Mouse (Mus musculus): ENCODE measurements around the gene Gm4737.
"Not testable (repeated sequence)": the region's sequence is repeated elsewhere in the genome, so short reads cannot be mapped to it uniquely, and the experiment has no call there.

Gm4737 gene

GRCm38 (mm10) chr16:46154832-46155231, at the start of gene Gm4737:
Gm4737 (minus strand) TSS chr16:46155077.
- in situ Hi-C loops (cut with MboI; ENCODE audit: low pct_unique_long_range_greater_than_20kb in 1 of 2, low sequenced_read_pairs in 2 of 2, unreplicated experiment in 1 of 2) = not testable (repeated sequence)

- in situ Hi-C loops (cut with MboI; ENCODE audit: low pct_unique_long_range_greater_than_20kb in 1 of 2, low sequenced_read_pairs in 2 of 2, unreplicated experiment in 1 of 2) = no loop called here
Measured at GRCm38 (mm10) chr16:46195792-46196191, 40.9 kb upstream of the Gm4737 start.

DNA sequence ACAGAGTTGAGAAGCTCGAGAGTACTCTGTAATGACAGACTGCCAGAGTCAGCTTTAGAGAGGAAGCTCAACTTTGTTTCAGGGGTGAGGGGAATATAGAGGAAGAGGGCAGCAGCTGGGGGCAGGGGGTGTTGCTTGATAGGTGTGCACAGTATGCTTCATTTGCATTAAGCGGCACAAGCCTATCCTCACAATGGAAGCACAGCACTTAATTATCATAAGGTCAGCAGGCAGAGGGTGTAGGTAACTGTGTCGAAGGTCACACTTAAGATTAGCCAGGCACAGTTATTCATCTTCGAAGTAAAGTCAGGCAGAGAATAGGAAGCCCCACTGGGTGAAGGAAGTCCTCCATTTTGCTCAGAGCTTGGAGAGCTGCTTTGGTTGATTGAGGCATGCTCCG, 28.2 kb upstream of the Gm4737 start:
- in situ Hi-C loops (cut with MboI; ENCODE audit: low pct_unique_long_range_greater_than_20kb in 1 of 2, low sequenced_read_pairs in 2 of 2, unreplicated experiment in 1 of 2) = no loop called here

GRCm38 (mm10) chr16:46178121-46178801, 23.4 kb upstream of the Gm4737 start:
- in situ Hi-C loops (cut with MboI; ENCODE audit: low pct_unique_long_range_greater_than_20kb in 1 of 2, low sequenced_read_pairs in 2 of 2, unreplicated experiment in 1 of 2) = no loop called here

GRCm38 (mm10) chr16:46173039-46173438, 18.2 kb upstream of the Gm4737 start:
- in situ Hi-C loops (cut with MboI; ENCODE audit: low pct_unique_long_range_greater_than_20kb in 1 of 2, low sequenced_read_pairs in 2 of 2, unreplicated experiment in 1 of 2) = no loop called here

GRCm38 (mm10) chr16:46166971-46167370, 12.1 kb upstream of the Gm4737 start:
- in situ Hi-C loops (cut with MboI; ENCODE audit: low pct_unique_long_range_greater_than_20kb in 1 of 2, low sequenced_read_pairs in 2 of 2, unreplicated experiment in 1 of 2) = no loop called here

GRCm38 (mm10) chr16:46165305-46165704, 10.4 kb upstream of the Gm4737 start:
- in situ Hi-C loops (cut with MboI; ENCODE audit: low pct_unique_long_range_greater_than_20kb in 1 of 2, low sequenced_read_pairs in 2 of 2, unreplicated experiment in 1 of 2) = no loop called here

DNA sequence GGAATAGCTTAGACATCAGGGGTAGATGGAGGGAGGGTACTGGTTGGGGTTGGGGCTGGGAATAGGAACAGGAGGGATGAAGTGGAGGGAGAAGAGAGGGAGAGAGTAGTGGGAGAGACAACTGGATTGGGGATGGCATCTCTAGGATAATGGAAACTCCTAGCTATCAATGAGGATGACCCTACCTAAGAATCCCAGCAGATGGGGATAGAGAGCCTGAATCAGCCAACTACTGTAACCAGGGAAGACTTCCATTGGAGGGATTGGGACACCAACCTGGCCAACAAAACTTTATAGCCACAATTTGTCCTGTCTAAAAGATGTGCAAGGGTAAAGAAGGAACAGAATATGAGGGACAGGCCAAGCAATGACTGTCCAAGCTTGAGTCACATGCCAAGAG, 3.7 kb downstream of the Gm4737 start:
- in situ Hi-C loops (cut with MboI; ENCODE audit: low pct_unique_long_range_greater_than_20kb in 1 of 2, low sequenced_read_pairs in 2 of 2, unreplicated experiment in 1 of 2) = no loop called here

GRCm38 (mm10) chr16:46148661-46149341, 6.1 kb downstream of the Gm4737 start:
- in situ Hi-C loops (cut with MboI; ENCODE audit: low pct_unique_long_range_greater_than_20kb in 1 of 2, low sequenced_read_pairs in 2 of 2, unreplicated experiment in 1 of 2) = no loop called here

DNA sequence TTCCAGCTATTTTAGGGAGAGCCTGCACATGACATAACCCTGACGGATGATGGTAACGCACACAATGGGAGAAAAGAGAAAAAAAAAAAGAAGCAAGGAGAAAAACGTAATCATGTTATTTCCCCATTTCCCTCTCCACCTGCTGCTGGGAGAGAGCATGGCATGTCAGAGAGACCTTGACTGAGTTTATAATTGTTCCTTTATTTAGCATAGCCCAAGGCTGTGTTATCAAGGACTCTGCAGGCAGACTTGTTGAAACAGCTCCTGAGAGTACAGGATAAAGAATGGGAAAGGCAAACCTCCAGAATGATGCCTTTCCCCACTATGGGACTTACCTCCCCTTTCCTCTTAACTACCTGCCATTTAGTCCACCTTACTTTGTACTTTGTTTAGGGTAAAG, 7.9 kb downstream of the Gm4737 start:
- in situ Hi-C loops (cut with MboI; ENCODE audit: low pct_unique_long_range_greater_than_20kb in 1 of 2, low sequenced_read_pairs in 2 of 2, unreplicated experiment in 1 of 2) = no loop called here

GRCm38 (mm10) chr16:46122238-46122637, 32.6 kb downstream of the Gm4737 start:
- in situ Hi-C loops (cut with MboI; ENCODE audit: low pct_unique_long_range_greater_than_20kb in 1 of 2, low sequenced_read_pairs in 2 of 2, unreplicated experiment in 1 of 2) = no loop called here

DNA sequence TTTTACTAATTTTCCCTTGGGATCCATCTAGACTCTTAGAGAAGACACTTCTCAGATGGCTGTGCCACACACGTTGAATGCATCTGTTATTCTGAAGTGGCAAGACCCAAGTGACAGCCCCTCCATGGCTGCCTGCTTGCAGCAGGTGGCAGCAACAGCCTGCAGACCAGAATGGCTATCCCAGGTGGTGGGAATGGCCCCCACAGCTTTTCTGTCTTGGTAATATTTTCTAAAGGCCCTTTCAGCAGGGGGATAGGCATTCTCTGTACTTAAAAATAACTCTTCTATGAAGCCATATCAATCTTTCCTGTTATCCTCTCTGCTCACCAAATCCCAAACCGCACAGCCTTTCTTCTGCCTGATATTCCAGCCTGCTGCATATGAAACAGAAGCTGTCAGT, 33.5 kb downstream of the Gm4737 start:
- in situ Hi-C loops (cut with MboI; ENCODE audit: low pct_unique_long_range_greater_than_20kb in 1 of 2, low sequenced_read_pairs in 2 of 2, unreplicated experiment in 1 of 2) = no loop called here

DNA sequence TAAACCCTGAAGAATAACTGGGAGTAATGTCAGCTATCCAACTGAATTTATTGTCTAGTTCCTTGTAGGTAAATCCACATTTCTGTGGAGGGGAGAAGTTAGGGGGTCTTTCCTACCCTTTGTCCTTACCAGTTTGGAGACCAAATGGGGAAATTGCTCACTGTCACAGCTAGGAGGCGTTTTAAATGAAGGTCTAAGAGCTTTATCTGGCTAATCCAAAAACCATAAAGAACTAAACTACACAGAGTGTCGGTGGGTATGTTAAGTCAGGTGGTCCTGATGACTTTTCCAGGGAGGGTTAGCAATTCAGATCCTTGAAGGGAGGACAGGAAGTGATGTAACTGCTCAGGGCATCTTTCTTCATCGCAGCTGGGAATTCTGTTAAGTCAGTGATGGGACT, 34.3 kb downstream of the Gm4737 start:
- in situ Hi-C loops (cut with MboI; ENCODE audit: low pct_unique_long_range_greater_than_20kb in 1 of 2, low sequenced_read_pairs in 2 of 2, unreplicated experiment in 1 of 2) = no loop called here

DNA sequence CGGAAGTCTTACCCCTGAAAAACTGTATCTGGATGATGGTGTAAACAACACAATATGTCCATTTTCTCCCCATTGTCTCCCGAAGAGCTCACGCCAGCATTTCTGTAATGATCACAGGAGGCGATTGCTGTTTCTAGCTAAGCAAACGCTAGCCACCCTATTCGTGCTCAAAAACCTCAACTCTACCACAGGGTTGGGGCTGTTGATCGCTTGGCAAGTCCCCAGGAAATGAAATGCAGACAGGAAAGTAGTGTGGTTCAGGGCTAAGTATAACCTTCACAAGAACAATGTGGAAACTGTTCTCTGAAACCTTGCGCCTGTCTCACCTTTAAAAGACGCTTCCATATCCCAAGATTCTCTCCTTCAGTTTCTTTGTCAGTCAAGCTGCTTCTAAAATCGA, 34.9 kb downstream of the Gm4737 start, which contains the start of gene Cd96:
TSS of gene Cd96 (minus strand) at position 232 of the 400 bp plus-strand sequence.
- in situ Hi-C loops (cut with MboI; ENCODE audit: low pct_unique_long_range_greater_than_20kb in 1 of 2, low sequenced_read_pairs in 2 of 2, unreplicated experiment in 1 of 2) = no loop called here

DNA sequence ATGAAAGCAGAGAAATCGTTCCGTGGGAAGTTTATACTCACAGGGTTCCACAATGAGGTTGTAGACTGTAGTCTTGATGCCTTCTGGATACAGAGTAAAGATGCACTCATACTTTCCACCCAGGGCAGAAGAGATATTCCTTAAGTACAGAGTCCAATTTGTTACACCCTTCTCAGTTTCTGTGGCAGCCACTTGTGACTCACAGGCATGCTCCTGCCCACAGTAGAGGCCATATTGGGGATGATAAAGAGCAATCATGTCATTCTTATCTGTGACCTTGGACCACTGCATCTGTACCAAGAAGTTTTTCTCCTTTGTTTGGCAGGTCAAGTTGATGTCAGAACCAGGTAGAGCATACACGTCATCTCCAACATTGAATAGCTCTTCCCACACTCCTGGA, 37.2 kb downstream of the Gm4737 start:
- in situ Hi-C loops (cut with MboI; ENCODE audit: low pct_unique_long_range_greater_than_20kb in 1 of 2, low sequenced_read_pairs in 2 of 2, unreplicated experiment in 1 of 2) = no loop called here

- in situ Hi-C loops (cut with MboI; ENCODE audit: low pct_unique_long_range_greater_than_20kb in 1 of 2, low sequenced_read_pairs in 2 of 2, unreplicated experiment in 1 of 2) = no loop called here
Measured at GRCm38 (mm10) chr16:46114727-46115126, 40.1 kb downstream of the Gm4737 start.

DNA sequence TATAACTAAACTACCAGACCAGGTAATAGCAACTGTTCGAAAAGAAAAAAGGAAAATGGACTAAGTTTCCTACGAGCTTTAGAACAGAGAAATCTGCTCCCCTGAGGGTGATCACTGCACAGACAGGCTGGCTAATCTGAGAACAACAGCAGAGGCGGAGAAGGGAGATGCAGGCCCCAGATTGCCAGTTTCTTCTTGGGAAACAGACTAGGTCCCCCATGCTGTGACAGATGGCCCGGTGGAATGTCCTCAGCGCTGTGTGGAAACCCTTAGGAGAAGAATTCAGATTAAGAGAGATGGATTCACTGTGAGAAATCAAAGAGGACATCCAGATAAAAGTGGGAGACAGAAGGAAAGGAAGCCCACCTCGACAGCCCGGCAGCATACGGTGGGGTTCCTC, 45.3 kb downstream of the Gm4737 start:
- in situ Hi-C loops (cut with MboI; ENCODE audit: low pct_unique_long_range_greater_than_20kb in 1 of 2, low sequenced_read_pairs in 2 of 2, unreplicated experiment in 1 of 2) = no loop called here

GRCm38 (mm10) chr16:46107431-46107830, 47.4 kb downstream of the Gm4737 start:
- in situ Hi-C loops (cut with MboI; ENCODE audit: low pct_unique_long_range_greater_than_20kb in 1 of 2, low sequenced_read_pairs in 2 of 2, unreplicated experiment in 1 of 2) = no loop called here

DNA sequence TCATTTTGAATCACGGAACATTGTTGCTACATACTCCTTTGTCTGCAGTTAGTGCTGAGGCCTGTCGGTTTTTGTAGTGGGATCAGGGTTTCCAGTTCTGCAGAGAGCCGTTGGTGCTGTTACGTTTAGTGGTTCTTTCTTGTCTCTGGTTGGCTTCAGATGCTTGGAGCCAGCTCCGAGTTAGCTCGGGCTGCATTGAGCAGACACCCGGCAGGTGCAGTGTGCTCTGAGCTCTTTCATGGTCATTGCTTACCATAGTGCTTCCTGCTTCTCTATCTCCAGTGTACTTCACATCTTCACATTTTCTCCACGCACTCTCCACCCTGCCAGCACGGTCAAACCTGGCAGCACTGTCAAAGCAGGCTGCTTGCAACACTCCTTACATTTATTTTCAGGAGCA, 50.4 kb downstream of the Gm4737 start:
- in situ Hi-C loops (cut with MboI; ENCODE audit: low pct_unique_long_range_greater_than_20kb in 1 of 2, low sequenced_read_pairs in 2 of 2, unreplicated experiment in 1 of 2) = no loop called here

Data from mouse embryonic stem cell (cell line).